Mouse (Mus musculus): ENCODE data around the gene Myh10.

DNA sequence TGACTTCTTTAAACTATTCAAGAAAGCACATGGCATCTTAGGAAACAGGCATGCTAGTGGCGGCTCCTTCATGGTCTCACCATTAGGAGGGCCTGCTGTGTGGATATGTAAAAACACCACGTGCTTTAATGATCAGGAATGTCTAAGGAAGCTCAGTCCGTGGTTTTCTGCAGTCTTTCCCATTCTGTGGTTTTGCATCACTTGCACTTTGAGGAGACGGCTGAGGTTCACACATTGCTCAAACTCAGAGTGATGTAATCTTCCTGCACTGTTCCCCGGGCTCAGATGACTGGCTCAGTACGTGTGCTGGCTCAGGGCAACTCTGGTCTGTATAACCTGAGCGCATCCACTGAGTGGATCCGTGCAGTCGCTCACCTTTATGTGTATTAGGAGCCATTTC, 91.0 kb downstream of the Myh10 start:
- TF ChIP-seq CTCF (IDR thresholded peaks at IDR 0.05) (no peak), POLR2A (IDR thresholded peaks at IDR 0.05; ENCODE audit: insufficient read depth, low read depth, low read length) (no peak), EP300 (IDR thresholded peaks at IDR 0.05; ENCODE audit: insufficient read depth, low read depth, low read length) (no peak)

Measured in heart, adult 2 months (tissue).